Mouse (Mus musculus) kidney, embryonic 15.5 days (tissue): ENCODE measurements around the gene Olfr569. TPM values are rescaled to one million over a fixed set of nuclear protein-coding genes. Genes with fewer than 3 reads are reported as not detected.

Source experiments
- polyA plus RNA-seq: library from polyadenylated mRNA; unstranded; fragments of >200 nt; fragmentation: Nextera tagmentation; extraction: Ambion mirVana; gene quantifications from 2 replicates; pipeline ENCODE4 v1.2.1, GENCODE M21; 2015

Olfr569 gene
- polyA plus RNA-seq, 1 experiment from 2014 or later: not detected

Other genes starting within 250 kb of the Olfr569 start
- not detected in 2 replicates for gene Olfr555, start 232.1 kb downstream of the Olfr569 start, polyA plus RNA-seq
- gene Olfr556, start 226.0 kb downstream of the Olfr569 start, polyA plus RNA-seq: not detected in 2 replicates
- gene Trim68, start 203.6 kb downstream of the Olfr569 start, polyA plus RNA-seq: 13.0 and 15.5 TPM in 2 replicates
- gene Olfr557, start 195.0 kb downstream of the Olfr569 start, polyA plus RNA-seq: not detected in 2 replicates
- gene Olfr558, start 188.7 kb downstream of the Olfr569 start, polyA plus RNA-seq: 0.78 and 0.81 TPM in 2 replicates
- not detected in 2 replicates for gene Olfr33, start 171.8 kb downstream of the Olfr569 start, polyA plus RNA-seq
- gene Olfr559, start 163.4 kb downstream of the Olfr569 start, polyA plus RNA-seq: not detected in 2 replicates
- gene Olfr560, start 131.5 kb downstream of the Olfr569 start, polyA plus RNA-seq: not detected in 2 replicates
- 0.27 and 0.48 TPM in 2 replicates for gene Olfr78, start 131.4 kb downstream of the Olfr569 start, polyA plus RNA-seq
- not detected in 2 replicates for gene Olfr561, start 119.7 kb downstream of the Olfr569 start, polyA plus RNA-seq
- not detected in 2 replicates for gene Olfr564, start 87.4 kb downstream of the Olfr569 start, polyA plus RNA-seq
- not detected in 2 replicates for gene Olfr566, start 32.1 kb downstream of the Olfr569 start, polyA plus RNA-seq
- not detected in 2 replicates for gene Olfr568, start 13.8 kb downstream of the Olfr569 start, polyA plus RNA-seq
- gene Olfr570, start 3.7 kb upstream of the Olfr569 start, polyA plus RNA-seq: not detected in 2 replicates
- gene Olfr571, start 26.7 kb upstream of the Olfr569 start, polyA plus RNA-seq: not detected in 2 replicates
- not detected in 2 replicates for gene Olfr572, start 33.5 kb upstream of the Olfr569 start, polyA plus RNA-seq
- not detected in 2 replicates for gene Olfr573-ps1, start 51.7 kb upstream of the Olfr569 start, polyA plus RNA-seq
- gene Olfr574, start 57.6 kb upstream of the Olfr569 start, polyA plus RNA-seq: not detected in 2 replicates
- gene Olfr575, start 67.9 kb upstream of the Olfr569 start, polyA plus RNA-seq: not detected in 2 replicates
- gene Olfr576, start 71.8 kb upstream of the Olfr569 start, polyA plus RNA-seq: not detected in 2 replicates
- gene Olfr577, start 85.1 kb upstream of the Olfr569 start, polyA plus RNA-seq: not detected in 2 replicates
- gene Olfr578, start 98.4 kb upstream of the Olfr569 start, polyA plus RNA-seq: not detected in 2 replicates
- not detected in 2 replicates for gene Olfr582, start 147.1 kb upstream of the Olfr569 start, polyA plus RNA-seq
- gene Olfr583, start 160.4 kb upstream of the Olfr569 start, polyA plus RNA-seq: not detected in 2 replicates
- gene Olfr584, start 191.0 kb upstream of the Olfr569 start, polyA plus RNA-seq: not detected in 2 replicates
- gene Olfr585, start 206.8 kb upstream of the Olfr569 start, polyA plus RNA-seq: not detected in 2 replicates
- gene Olfr586, start 234.8 kb upstream of the Olfr569 start, polyA plus RNA-seq: not detected in 2 replicates
- not detected in 2 replicates for gene Olfr588-ps1, start 250.0 kb upstream of the Olfr569 start, polyA plus RNA-seq